Mouse (Mus musculus) forebrain, embryonic 15.5 days (tissue): ENCODE results near the gene Myo3b. TPM values are rescaled to one million over a fixed set of nuclear protein-coding genes. Genes with fewer than 3 reads are reported as not detected.
"Not testable (repeated sequence)": the region's sequence is repeated elsewhere in the genome, so short reads cannot be mapped to it uniquely, and the experiment has no call there.

Experiments used
- ATAC-seq: fragments of 200-750 bp; cut with Nextera tagmentation; replicated peaks from 2 replicates; pipeline ENCODE4 v1.8.0; 2017; ENCODE audit warnings: mild to moderate bottlenecking, moderate TSS enrichment, moderate library complexity
- H3K27ac ChIP-seq: fragments of 300-500 bp; sonication (generic); replicated peaks from 2 replicates; pipeline ENCODE4 v1.5.1; 2015; ENCODE audit warnings: mild to moderate bottlenecking, inconsistent platforms
- H3K27me3 ChIP-seq: fragments of 300-500 bp; sonication (generic); 2 replicates; pipeline ENCODE4 v1.6.1; 2015; ENCODE audit warnings: inconsistent platforms
- H3K36me3 ChIP-seq: fragments of 300-500 bp; sonication (generic); 2 replicates; pipeline ENCODE4 v1.6.1; 2015; ENCODE audit warnings: mild to moderate bottlenecking, inconsistent platforms
- H3K4me1 ChIP-seq: fragments of 300-500 bp; sonication (generic); 2 replicates; pipeline ENCODE4 v1.6.1; 2015; ENCODE audit warnings: inconsistent platforms
- H3K4me2 ChIP-seq: fragments of 300-500 bp; sonication (generic); replicated peaks from 2 replicates; pipeline ENCODE4 v1.6.1; 2015; ENCODE audit warnings: mild to moderate bottlenecking, inconsistent platforms
- H3K4me3 ChIP-seq: fragments of 300-500 bp; sonication (generic); 2 replicates; pipeline ENCODE4 v1.5.1; 2015; ENCODE audit warnings: mild to moderate bottlenecking, inconsistent platforms
- H3K9ac ChIP-seq: fragments of 300-500 bp; sonication (generic); replicated peaks from 2 replicates; pipeline ENCODE4 v1.6.1; 2015; ENCODE audit warnings: mild to moderate bottlenecking, inconsistent platforms
- H3K9me3 ChIP-seq: fragments of 300-500 bp; sonication (generic); 2 replicates; pipeline ENCODE4 v1.6.1; 2016; ENCODE audit warnings: inconsistent platforms
- WGBS: fragments of 180-500 bp; shearing (Covaris S2); methylation state at CpG from one replicate; pipeline ENCODE4 v1.1.7; 2015; ENCODE audit warnings: mixed read lengths; 5-methylcytosine and 5-hydroxymethylcytosine counted together
- polyA plus RNA-seq: library from polyadenylated mRNA; unstranded; fragments of >200 nt; fragmentation: Nextera tagmentation; extraction: Ambion mirVana; gene quantifications from 2 replicates; pipeline ENCODE4 v1.2.1, GENCODE M21; 2015

The Myo3b gene
- polyA plus RNA-seq, 1 experiment from 2014 or later = 0.24 TPM

GRCm38 (mm10) chr2:70210427-70211332, 171.8 kb downstream of the Myo3b start:
- Histone ChIP-seq H3K9me3 (no peaks in the 10 kb centered on the region), H3K27ac (peak overlapping the region; percentile 37), H3K4me2 (no peak overlapping the region), H3K9ac (no peak overlapping the region), H3K36me3 (no peaks in the 10 kb centered on the region), H3K4me1 (peaks cover 7% of the 10 kb centered on the region; the same call in 1 of the 2 replicates), H3K4me3 (no peak overlapping the region), H3K27me3 (no peaks in the 10 kb centered on the region)
- 78% methylated on average over 22 of the region's 22 CpGs for WGBS
- peak; percentile 67 for ATAC-seq

DNA sequence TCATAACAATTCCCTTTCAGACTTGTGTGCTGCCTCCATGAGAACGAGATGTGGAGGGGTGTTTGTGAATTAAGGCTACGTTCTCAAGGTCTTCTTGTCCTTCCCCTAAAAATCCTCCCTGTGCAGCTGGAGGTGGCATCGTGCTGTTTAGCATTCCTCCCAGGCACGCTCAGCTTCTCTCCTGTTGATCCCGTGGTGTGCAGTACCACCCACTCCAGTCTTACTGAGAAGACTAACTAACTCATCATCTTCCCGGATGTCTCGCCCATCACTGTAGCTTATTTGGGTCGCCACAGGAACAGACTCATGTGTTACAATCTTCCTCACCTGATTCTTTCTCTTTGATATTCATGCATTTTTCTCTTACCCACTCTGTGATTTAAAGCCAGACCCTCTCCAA, 175.5 kb downstream of the Myo3b start:
- Histone ChIP-seq H3K4me1 (peaks cover 10% of the 10 kb centered on the region; the same call in 1 of the 2 replicates), H3K9me3 (no peaks in the 10 kb centered on the region), H3K27ac (0 out of 2 replicates have a peak overlapping the region, but pooled peaks have one; percentile 21), H3K9ac (no peak overlapping the region), H3K4me3 (no peak overlapping the region), H3K4me2 (no peak overlapping the region), H3K27me3 (no peaks in the 10 kb centered on the region), H3K36me3 (no peaks in the 10 kb centered on the region)
- no peak for ATAC-seq
- WGBS = 50% methylated on average over 8 of the region's 8 CpGs

DNA sequence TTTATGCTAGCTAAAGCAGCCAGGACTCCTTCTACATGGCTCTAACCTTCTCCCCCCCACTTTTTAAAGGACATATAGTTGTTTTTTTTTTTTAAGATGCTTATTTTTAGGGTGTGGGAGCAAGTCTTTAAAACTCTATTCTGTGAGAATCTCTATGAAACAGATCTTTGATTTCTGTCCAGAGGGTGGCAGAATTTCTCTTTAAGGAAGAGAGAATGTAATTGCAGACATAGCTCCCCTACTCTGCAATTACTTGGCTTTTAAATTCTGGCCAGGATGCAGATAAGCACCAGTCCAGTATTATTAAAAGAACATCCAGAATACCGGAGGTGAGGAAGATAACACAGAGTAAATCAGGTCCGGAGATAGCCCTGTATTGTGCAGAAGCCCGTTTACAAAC, 178.9 kb downstream of the Myo3b start:
- H3K36me3 ChIP-seq = no peaks in the 10 kb centered on the region

DNA sequence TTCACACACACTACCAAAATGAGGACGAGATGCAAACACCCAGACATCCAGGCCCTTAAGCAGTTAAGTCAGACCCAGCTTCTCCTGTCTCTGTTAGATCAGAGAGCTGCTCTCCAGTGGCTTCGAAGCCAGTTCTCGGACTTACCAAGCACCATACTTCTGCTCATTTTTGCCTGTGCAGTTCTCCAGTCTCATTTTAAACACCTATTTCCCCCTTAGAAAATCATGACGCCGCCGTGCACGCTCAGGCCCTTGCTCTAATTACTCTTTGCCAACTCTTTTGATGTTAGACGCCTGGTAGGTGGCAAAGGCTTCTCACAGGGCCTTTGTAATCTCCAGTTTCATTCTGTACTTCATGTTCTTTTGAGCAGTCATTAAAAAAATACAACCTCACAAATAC, 179.5 kb downstream of the Myo3b start:
- Histone ChIP-seq H3K36me3 (no peaks in the 10 kb centered on the region), H3K9me3 (no peaks in the 10 kb centered on the region), H3K4me1 (peaks cover 8% of the 10 kb centered on the region; the same call in 1 of the 2 replicates), H3K27ac (0 out of 2 replicates have a peak overlapping the region, but pooled peaks have one; percentile 24), H3K4me2 (no peak overlapping the region), H3K9ac (no peak overlapping the region), H3K27me3 (no peaks in the 10 kb centered on the region), H3K4me3 (no peak overlapping the region)
- no peak for ATAC-seq
- 37% methylated on average over 8 of the region's 8 CpGs for WGBS

More for the DNA sequence above, 178.9 kb downstream of the Myo3b start:
- Histone ChIP-seq H3K4me3 (no peak overlapping the region), H3K9ac (no peak overlapping the region), H3K9me3 (no peaks in the 10 kb centered on the region), H3K27ac (0 out of 2 replicates have a peak overlapping the region, but pooled peaks have one; percentile 24), H3K4me2 (no peak overlapping the region), H3K4me1 (peaks cover 8% of the 10 kb centered on the region; the same call in 1 of the 2 replicates), H3K27me3 (no peaks in the 10 kb centered on the region)
- WGBS = 71% methylated on average over 3 of the region's 3 CpGs
- no peak for ATAC-seq

GRCm38 (mm10) chr2:70226679-70227078, 187.8 kb downstream of the Myo3b start:
- H3K9me3 ChIP-seq = no peaks in the 10 kb centered on the region
- no peak overlapping the region for H3K4me2 ChIP-seq
- H3K27ac ChIP-seq = no peak overlapping the region
- H3K27me3 ChIP-seq = 0 out of 2 replicates have a peak, but pooled peaks cover 5% of the 10 kb centered on the region
- WGBS = 8% methylated on average over 3 of the region's 3 CpGs
- H3K36me3 ChIP-seq = no peaks in the 10 kb centered on the region
- H3K4me1 ChIP-seq = no peaks in the 10 kb centered on the region
- ATAC-seq = 0 out of 2 replicates have a peak, but pooled peaks have one; percentile 13
- H3K9ac ChIP-seq = no peak overlapping the region
- H3K4me3 ChIP-seq = no peak overlapping the region

GRCm38 (mm10) chr2:70234450-70234849, 195.5 kb downstream of the Myo3b start:
- ATAC-seq, H3K4me3 ChIP-seq, H3K36me3 ChIP-seq, H3K9me3 ChIP-seq, H3K4me1 ChIP-seq, H3K4me2 ChIP-seq, H3K27me3 ChIP-seq, H3K9ac ChIP-seq, H3K27ac ChIP-seq: not testable (repeated sequence)
- WGBS = 92% methylated on average over 4 of the region's 4 CpGs

DNA sequence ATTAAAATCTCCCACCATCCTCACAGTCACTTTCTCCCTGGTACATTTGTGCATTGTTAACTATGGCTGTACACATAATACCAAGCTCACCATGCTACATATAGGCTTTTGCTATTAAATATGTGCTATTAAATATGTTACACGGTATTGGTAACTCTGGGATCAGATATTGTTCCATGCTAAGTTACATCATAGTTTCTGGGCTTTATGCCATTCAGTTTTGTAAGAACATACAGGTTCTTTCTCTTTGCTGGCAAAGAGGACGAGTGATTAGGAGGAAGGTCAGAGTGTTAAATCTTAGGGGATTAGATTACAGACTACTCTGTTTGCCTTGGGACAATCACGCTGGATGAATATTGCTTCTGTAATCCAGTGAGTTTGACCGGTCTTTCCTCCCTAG, 207.1 kb downstream of the Myo3b start:
- Histone ChIP-seq H3K27me3 (no peaks in the 10 kb centered on the region), H3K4me1 (no peaks in the 10 kb centered on the region), H3K27ac (no peak overlapping the region), H3K4me3 (no peak overlapping the region), H3K4me2 (no peak overlapping the region), H3K9me3 (no peaks in the 10 kb centered on the region), H3K36me3 (no peaks in the 10 kb centered on the region), H3K9ac (no peak overlapping the region)
- no peak for ATAC-seq
- WGBS = 70% methylated on average over 4 of the region's 4 CpGs

DNA sequence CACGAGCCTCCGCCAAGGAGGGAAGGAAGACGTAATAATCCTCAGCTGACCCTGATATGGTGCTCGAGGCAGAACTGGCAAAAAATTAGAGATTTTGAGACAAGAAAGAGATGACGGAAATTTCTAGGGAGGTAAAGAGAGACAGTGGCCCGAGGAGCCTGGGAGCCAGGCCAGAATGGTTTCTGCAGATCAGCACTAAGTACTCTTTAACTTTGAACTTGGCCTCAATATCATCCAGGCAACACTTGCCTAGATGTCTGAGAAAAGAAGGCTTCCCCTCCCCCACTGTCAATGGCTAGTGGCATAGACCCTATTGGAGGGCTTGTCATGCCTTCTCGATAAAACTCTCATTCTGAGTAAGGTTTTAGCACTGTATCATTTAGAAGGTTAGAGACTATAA, 209.7 kb downstream of the Myo3b start:
- Histone ChIP-seq H3K27ac (no peak overlapping the region), H3K9ac (no peak overlapping the region), H3K27me3 (no peaks in the 10 kb centered on the region), H3K9me3 (no peaks in the 10 kb centered on the region), H3K4me2 (no peak overlapping the region), H3K36me3 (no peaks in the 10 kb centered on the region), H3K4me1 (no peaks in the 10 kb centered on the region), H3K4me3 (no peak overlapping the region)
- 87% methylated on average over 7 of the region's 7 CpGs for WGBS
- no peak for ATAC-seq

DNA sequence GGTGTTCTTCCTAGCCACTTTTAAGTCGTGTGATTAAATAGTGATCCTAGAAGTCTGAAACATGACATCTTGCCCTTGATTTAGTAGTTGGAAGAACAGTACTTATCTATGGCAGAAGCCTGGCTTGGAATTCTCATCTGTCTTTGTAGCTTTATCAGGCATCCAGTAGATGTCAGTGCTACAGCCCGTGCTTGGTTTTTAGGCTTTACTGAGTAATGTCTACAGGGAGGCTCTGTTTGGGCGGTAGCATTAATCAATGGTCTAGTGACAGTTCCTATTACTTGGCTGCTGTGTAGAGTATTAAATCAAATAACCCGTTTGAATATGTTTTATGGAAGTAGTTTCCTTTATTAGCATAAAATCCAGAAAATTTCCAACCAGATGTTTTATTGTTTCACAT, 210.9 kb downstream of the Myo3b start:
- 85% methylated on average over 4 of the region's 4 CpGs for WGBS
- Histone ChIP-seq H3K9me3 (no peaks in the 10 kb centered on the region), H3K4me3 (no peak overlapping the region), H3K4me1 (no peaks in the 10 kb centered on the region), H3K9ac (no peak overlapping the region), H3K36me3 (no peaks in the 10 kb centered on the region), H3K27me3 (no peaks in the 10 kb centered on the region), H3K4me2 (no peak overlapping the region), H3K27ac (no peak overlapping the region)
- no peak for ATAC-seq

- WGBS = 91% methylated on average over 10 of the region's 10 CpGs
- Histone ChIP-seq H3K4me1 (no peaks in the 10 kb centered on the region), H3K4me2 (no peak overlapping the region), H3K27ac (no peak overlapping the region), H3K9me3 (no peaks in the 10 kb centered on the region), H3K4me3 (no peak overlapping the region), H3K36me3 (no peaks in the 10 kb centered on the region), H3K27me3 (no peaks in the 10 kb centered on the region), H3K9ac (no peak overlapping the region)
- no peak for ATAC-seq
Measured at GRCm38 (mm10) chr2:70251256-70251655, 212.3 kb downstream of the Myo3b start.

GRCm38 (mm10) chr2:70259357-70260000, 220.6 kb downstream of the Myo3b start:
- peak; percentile 51; the same call in 1 of the 2 replicates for ATAC-seq
- Histone ChIP-seq H3K9ac (no peak overlapping the region), H3K27me3 (no peaks in the 10 kb centered on the region), H3K4me3 (no peak overlapping the region), H3K27ac (0 out of 2 replicates have a peak overlapping the region, but pooled peaks have one; percentile 40), H3K36me3 (no peaks in the 10 kb centered on the region), H3K4me1 (peaks cover 37% of the 10 kb centered on the region), H3K4me2 (no peak overlapping the region), H3K9me3 (no peaks in the 10 kb centered on the region)
- WGBS = 23% methylated on average over 8 of the region's 8 CpGs

DNA sequence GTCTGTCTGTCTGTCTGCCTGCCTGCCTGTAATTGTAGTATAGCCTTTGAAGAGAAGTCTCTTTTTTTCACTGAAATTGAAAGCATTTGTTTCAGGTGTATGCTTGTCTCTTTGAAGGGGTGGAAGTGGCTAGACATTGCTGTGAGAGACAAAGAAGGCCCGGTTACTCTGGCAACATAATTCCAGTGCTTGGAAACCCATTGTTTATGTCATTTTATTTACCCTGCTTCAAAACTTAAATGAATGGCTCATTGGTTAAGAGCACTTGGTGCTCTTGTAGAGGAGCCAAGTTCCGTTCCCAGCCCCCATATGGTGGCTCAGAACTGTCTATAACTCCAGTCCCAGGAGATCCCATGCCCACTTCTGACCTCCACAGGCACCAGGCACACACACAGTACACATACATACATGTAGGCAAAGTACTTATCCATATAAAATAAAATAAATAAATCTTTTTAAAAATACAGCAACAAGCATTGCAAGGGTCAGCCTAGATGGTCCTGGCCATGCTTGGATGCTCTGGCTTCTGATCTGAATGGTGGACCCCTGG, 221.8 kb downstream of the Myo3b start:
- Histone ChIP-seq H3K36me3 (no peaks in the 10 kb centered on the region), H3K27ac (peak overlapping the region; percentile 40; the same call in 1 of the 2 replicates), H3K9me3 (no peaks in the 10 kb centered on the region), H3K9ac (no peak overlapping the region), H3K4me2 (no peak overlapping the region), H3K4me3 (no peak overlapping the region), H3K27me3 (no peaks in the 10 kb centered on the region), H3K4me1 (peaks cover 37% of the 10 kb centered on the region)
- WGBS = 11% methylated on average over 2 of the region's 2 CpGs
- ATAC-seq = no peak
